Mouse (Mus musculus) telencephalon, adult 2 months (tissue): Measurements from ENCODE around the gene Zfp764.
"Not testable (repeated sequence)": the region's sequence is repeated elsewhere in the genome, so short reads cannot be mapped to it uniquely, and the experiment has no call there.

Source experiments
- DNase-seq: peaks from one replicate; pipeline ENCODE4 v3.0.0-alpha.2; 2011; ENCODE audit warnings: low read depth, low spot score

Zfp764 gene

GRCm38 (mm10) chr7:127391538-127391937 is 15.1 kb downstream of the Zfp764 start:
- DNase-seq, result no peak

- no peak for DNase-seq
Observed at GRCm38 (mm10) chr7:127390306-127390705, 16.3 kb downstream of the Zfp764 start.

- DNase-seq, result not testable (repeated sequence)
Observed at GRCm38 (mm10) chr7:127388201-127388600, 18.4 kb downstream of the Zfp764 start.

GRCm38 (mm10) chr7:127386641-127387392 is 19.8 kb downstream of the Zfp764 start, which contains the start of gene 9130019O22Rik:
TSS of gene 9130019O22Rik (minus strand) at chr7:127387166.
- DNase-seq, result peak; percentile 84

GRCm38 (mm10) chr7:127385560-127385959 is 21.1 kb downstream of the Zfp764 start:
- DNase-seq, result not testable (repeated sequence)

GRCm38 (mm10) chr7:127378310-127378921 is 28.2 kb downstream of the Zfp764 start:
- DNase-seq, result no peak

- peak; percentile 91 for DNase-seq
Observed at GRCm38 (mm10) chr7:127375271-127376245, 31.1 kb downstream of the Zfp764 start, which contains the start of gene Zfp747. TSS of gene Zfp747 (minus strand) at chr7:127376050.

- DNase-seq, result not testable (repeated sequence)
Observed at GRCm38 (mm10) chr7:127371870-127372269, 34.8 kb downstream of the Zfp764 start.

- no peak for DNase-seq
Observed at GRCm38 (mm10) chr7:127371213-127371612, 35.4 kb downstream of the Zfp764 start.

- DNase-seq, result no peak
Observed at GRCm38 (mm10) chr7:127366249-127366648, 40.4 kb downstream of the Zfp764 start.

GRCm38 (mm10) chr7:127364166-127364565 is 42.5 kb downstream of the Zfp764 start:
- DNase-seq, result no peak

- no peak for DNase-seq
Observed at GRCm38 (mm10) chr7:127363475-127363921, 43.1 kb downstream of the Zfp764 start.

- DNase-seq, result not testable (repeated sequence)
Observed at GRCm38 (mm10) chr7:127362418-127362817, 44.2 kb downstream of the Zfp764 start.

- no peak for DNase-seq
Observed at GRCm38 (mm10) chr7:127361449-127361848, 45.2 kb downstream of the Zfp764 start.

GRCm38 (mm10) chr7:127360265-127360664 is 46.4 kb downstream of the Zfp764 start:
- no peak for DNase-seq

GRCm38 (mm10) chr7:127358472-127358871 is 48.1 kb downstream of the Zfp764 start:
- DNase-seq, result no peak

GRCm38 (mm10) chr7:127357871-127358270 is 48.8 kb downstream of the Zfp764 start:
- DNase-seq, result no peak

GRCm38 (mm10) chr7:127355796-127356195 is 50.8 kb downstream of the Zfp764 start:
- no peak for DNase-seq
